Mouse (Mus musculus) MEL (cell line): ENCODE data around the gene Sult2a6. TPM values are rescaled to one million over a fixed set of nuclear protein-coding genes. Genes with fewer than 3 reads are reported as not detected.

ENCODE experiments used
- DNase-seq: peaks from one replicate; pipeline ENCODE4 v3.0.0; 2011; ENCODE audit warnings: low read depth, low spot score
- H3K27ac ChIP-seq: 2 replicates; pipeline ENCODE4 v1.5.1; 2012; ENCODE audit warnings: low read depth, mild to moderate bottlenecking, control low read depth, low read length, moderate library complexity; ENCODE audit not compliant: control insufficient read depth
- H3K27me3 ChIP-seq, 2 experiments: fragments of 150-350 bp in 1 of 2; sonication (generic) in 1 of 2; 2 replicates each; pipeline ENCODE4 v1.6.1; 2012; ENCODE audit warnings: low read length in 2 of 2, mild to moderate bottlenecking in 2 of 2, improper control_type of control experiment in 1 of 2, moderate library complexity in 1 of 2; ENCODE audit not compliant: insufficient read depth in 2 of 2, control insufficient read depth in 1 of 2
- H3K36me3 ChIP-seq, 2 experiments: 2 replicates each; pipeline ENCODE4 v1.6.1; 2012 to 2014; ENCODE audit warnings: low read length in 2 of 2, improper control_type of control experiment in 1 of 2, inconsistent platforms in 1 of 2, mild to moderate bottlenecking in 1 of 2; ENCODE audit not compliant: insufficient read depth in 2 of 2, control insufficient read depth in 1 of 2
- H3K4me1 ChIP-seq, 2 experiments: fragments of 150-350 bp in 1 of 2; sonication (generic) in 1 of 2; 2 replicates each; pipeline ENCODE4 v1.6.1; 2012; ENCODE audit warnings: low read length in 2 of 2, improper control_type of control experiment in 1 of 2, mild to moderate bottlenecking in 1 of 2; ENCODE audit not compliant: insufficient read depth in 2 of 2, control insufficient read depth in 1 of 2
- H3K4me3 ChIP-seq, 2 experiments: fragments of 150-350 bp in 1 of 2; sonication (generic) in 1 of 2; 2 replicates each; pipeline ENCODE4 v1.5.1; 2012; ENCODE audit warnings: low read depth in 2 of 2, low read length in 2 of 2, mild to moderate bottlenecking in 2 of 2, moderate library complexity in 2 of 2, control low read depth in 1 of 2, improper control_type of control experiment in 1 of 2; ENCODE audit not compliant: control insufficient read depth in 1 of 2, insufficient read depth in 1 of 2
- H3K79me2 ChIP-seq: 2 replicates; pipeline ENCODE4 v1.6.1; 2012; ENCODE audit warnings: mild to moderate bottlenecking, low read length, moderate library complexity; ENCODE audit not compliant: control insufficient read depth, poor library complexity, insufficient read depth
- H3K9ac ChIP-seq: 2 replicates; pipeline ENCODE4 v1.6.1; 2012; ENCODE audit warnings: low read depth, mild to moderate bottlenecking, control low read depth, low read length, moderate library complexity; ENCODE audit not compliant: control insufficient read depth, poor library complexity, severe bottlenecking
- H3K9me3 ChIP-seq: fragments of 150-350 bp; sonication (generic); replicated peaks from 2 replicates; pipeline ENCODE4 v1.6.1; 2012; ENCODE audit warnings: mild to moderate bottlenecking, low read length, improper control_type of control experiment, moderate library complexity; ENCODE audit not compliant: insufficient read depth
- BHLHE40 ChIP-seq: IDR thresholded peaks from 2 replicates; pipeline ENCODE4 v1.6.1; 2012; ENCODE audit warnings: low read depth, mild to moderate bottlenecking, inconsistent platforms, low read length, improper control_type of control experiment, borderline replicate concordance
- CHD2 ChIP-seq: IDR thresholded peaks from 2 replicates; pipeline ENCODE4 v1.6.1; 2011; ENCODE audit warnings: low read length, improper control_type of control experiment
- ELF1 ChIP-seq: IDR thresholded peaks from 2 replicates; pipeline ENCODE4 v1.6.1; 2014; ENCODE audit warnings: low read depth, mild to moderate bottlenecking, inconsistent platforms, low read length, improper control_type of control experiment, moderate library complexity
- EP300 ChIP-seq, 2 experiments: IDR thresholded peaks; 2 replicates each; pipeline ENCODE4 v1.6.1; 2011; ENCODE audit warnings: improper control_type of control experiment in 2 of 2, low read length in 2 of 2, low read depth in 1 of 2, mild to moderate bottlenecking in 1 of 2
- ETS1 ChIP-seq: IDR thresholded peaks from 2 replicates; pipeline ENCODE4 v1.6.1; 2012; ENCODE audit warnings: low read depth, mild to moderate bottlenecking, inconsistent platforms, low read length, improper control_type of control experiment, moderate library complexity
- KAT2A ChIP-seq: conservative IDR thresholded peaks from 2 replicates; pipeline ENCODE4 v1.6.1; 2012; ENCODE audit warnings: low read depth, low read length, improper control_type of control experiment, inconsistent platforms
- MAZ ChIP-seq: IDR thresholded peaks from 2 replicates; pipeline ENCODE4 v1.6.1; 2012; ENCODE audit warnings: low read depth, mild to moderate bottlenecking, inconsistent platforms, low read length, improper control_type of control experiment
- MEF2A ChIP-seq: IDR thresholded peaks from 2 replicates; pipeline ENCODE4 v1.6.1; 2014; ENCODE audit warnings: low read depth, mild to moderate bottlenecking, inconsistent platforms, low read length, improper control_type of control experiment; ENCODE audit not compliant: poor library complexity, insufficient replicate concordance, severe bottlenecking; ENCODE audit errors: extremely low read depth
- MYC ChIP-seq: IDR thresholded peaks from 2 replicates; pipeline ENCODE4 v1.6.1; 2011; ENCODE audit warnings: low read depth, mild to moderate bottlenecking, low read length, improper control_type of control experiment, moderate library complexity
- POLR2A ChIP-seq, 2 experiments: IDR thresholded peaks; 2 replicates each; pipeline ENCODE4 v1.6.1; 2011 to 2012; ENCODE audit warnings: low read length in 2 of 2, mild to moderate bottlenecking in 2 of 2, control low read depth in 1 of 2, improper control_type of control experiment in 1 of 2, low read depth in 1 of 2, moderate library complexity in 1 of 2; ENCODE audit not compliant: control insufficient read depth in 1 of 2, insufficient read depth in 1 of 2, poor library complexity in 1 of 2
- POLR2AphosphoS2 ChIP-seq: IDR thresholded peaks from 2 replicates; pipeline ENCODE4 v1.6.1; 2011; ENCODE audit warnings: low read length, improper control_type of control experiment
- POLR2AphosphoS5 ChIP-seq: IDR thresholded peaks from 2 replicates; pipeline ENCODE4 v1.6.1; 2012; ENCODE audit warnings: low read depth, borderline replicate concordance, mild to moderate bottlenecking, inconsistent platforms, low read length, moderate library complexity, mixed read lengths
- RAD21 ChIP-seq: IDR thresholded peaks from 2 replicates; pipeline ENCODE4 v1.6.1; 2011; ENCODE audit warnings: mild to moderate bottlenecking, low read depth, low read length, improper control_type of control experiment
- RCOR1 ChIP-seq: IDR thresholded peaks from 2 replicates; pipeline ENCODE4 v1.6.1; 2012; ENCODE audit warnings: low read depth, mild to moderate bottlenecking, inconsistent platforms, low read length, improper control_type of control experiment
- SIN3A ChIP-seq: IDR thresholded peaks from 2 replicates; pipeline ENCODE4 v1.6.1; 2012; ENCODE audit warnings: low read length, improper control_type of control experiment, inconsistent platforms
- SMC3 ChIP-seq: IDR thresholded peaks from 2 replicates; pipeline ENCODE4 v1.6.1; 2011; ENCODE audit warnings: low read depth, low read length, improper control_type of control experiment
- TAL1 ChIP-seq: IDR thresholded peaks from 2 replicates; pipeline ENCODE4 v1.6.1; 2012; ENCODE audit warnings: mild to moderate bottlenecking, inconsistent platforms, low read length, moderate library complexity, mixed read lengths
- TBP ChIP-seq: IDR thresholded peaks from 2 replicates; pipeline ENCODE4 v1.8.0; 2011; ENCODE audit warnings: low read depth, low read length, improper control_type of control experiment
- UBTF ChIP-seq: IDR thresholded peaks from 2 replicates; pipeline ENCODE4 v1.6.1; 2012; ENCODE audit warnings: low read depth, mild to moderate bottlenecking, inconsistent platforms, low read length, improper control_type of control experiment, moderate library complexity, borderline replicate concordance; ENCODE audit not compliant: insufficient read depth
- USF1 ChIP-seq: IDR thresholded peaks from 2 replicates; pipeline ENCODE4 v1.6.1; 2014; ENCODE audit warnings: low read depth, mild to moderate bottlenecking, inconsistent platforms, low read length, improper control_type of control experiment, moderate library complexity
- USF2 ChIP-seq, 2 experiments: IDR thresholded peaks; 2 replicates each; pipeline ENCODE4 v1.6.1; 2011 to 2012; ENCODE audit warnings: improper control_type of control experiment in 2 of 2, low read length in 2 of 2, borderline replicate concordance in 1 of 2, inconsistent platforms in 1 of 2, low read depth in 1 of 2, mild to moderate bottlenecking in 1 of 2; ENCODE audit not compliant: insufficient read depth in 1 of 2
- ZC3H11A ChIP-seq: IDR thresholded peaks from 2 replicates; pipeline ENCODE4 v1.6.1; 2012; ENCODE audit warnings: low read depth, mild to moderate bottlenecking, inconsistent platforms, low read length, improper control_type of control experiment
- ZKSCAN1 ChIP-seq: IDR thresholded peaks from 2 replicates; pipeline ENCODE4 v1.6.1; 2012; ENCODE audit warnings: low read depth, mild to moderate bottlenecking, inconsistent platforms, low read length, improper control_type of control experiment, moderate library complexity
- ZMIZ1 ChIP-seq: IDR thresholded peaks from 2 replicates; pipeline ENCODE4 v1.6.1; 2012; ENCODE audit warnings: low read depth, mild to moderate bottlenecking, inconsistent platforms, low read length, improper control_type of control experiment, moderate library complexity
- polyA plus RNA-seq, 2 experiments: library from polyadenylated mRNA; stranded (reverse) in 1 of 2; unstranded in 1 of 2; fragments of >175 nt in 1 of 2; fragments of >200 nt in 1 of 2; gene quantifications; 2 replicates each; pipeline versions ENCODE4 v1.2.1 to v1.2.4; 2012; ENCODE audit warnings: low replicate concordance in 2 of 2, low read depth in 1 of 2; ENCODE audit not compliant: insufficient read length in 2 of 2, insufficient read depth in 1 of 2, missing spikeins in 1 of 2
- total RNA-seq: library from RNA; depleted of rRNA; stranded (reverse); fragments of 300-350 nt; gene quantifications from 2 replicates; pipeline ENCODE4 v1.2.3, GENCODE M21; 2012; rRNA removed

Gene Sult2a6
- total RNA-seq (not detected in 2 replicates), polyA plus RNA-seq (not detected)

- H3K4me1 ChIP-seq, result no peaks in the 10 kb centered on the region
These were observed at the start of gene Sult2a6 for GRCm38 (mm10) chr7:14254770-14255169. Sult2a6 (minus strand) TSS chr7:14254870.

GRCm38 (mm10) chr7:14215231-14215630 lies 39.4 kb downstream of the Sult2a6 start:
- no peaks in the 10 kb centered on the region for H3K36me3 ChIP-seq
- H3K4me1 ChIP-seq, result no peaks in the 10 kb centered on the region
- no peaks in the 10 kb centered on the region for H3K27me3 ChIP-seq
- TF ChIP-seq POLR2AphosphoS2 (no peak), BHLHE40 (no peak), KAT2A (no peak), POLR2AphosphoS5 (no peak), ZMIZ1 (no peak), UBTF (no peak), TAL1 (no peak)
- no peaks in the 10 kb centered on the region for H3K9me3 ChIP-seq
- H3K27ac ChIP-seq, result no peak overlapping the region
- H3K9ac ChIP-seq, result no peak overlapping the region
- H3K4me3 ChIP-seq, result no peak overlapping the region
- no peaks in the 10 kb centered on the region for H3K79me2 ChIP-seq
- no peak for DNase-seq

More at GRCm38 (mm10) chr7:14254770-14255169, at the start of gene Sult2a6:
- H3K36me3 ChIP-seq, result no peaks in the 10 kb centered on the region
- H3K9me3 ChIP-seq, result no peaks in the 10 kb centered on the region
- no peaks in the 10 kb centered on the region for H3K27me3 ChIP-seq
- no peaks in the 10 kb centered on the region for H3K79me2 ChIP-seq
- H3K27ac ChIP-seq, result no peak within 1 kb of the TSS
- no peak within 1 kb of the TSS for H3K9ac ChIP-seq
- DNase-seq, result no peak
- TF ChIP-seq ELF1 (no peak), TBP (no peak), POLR2A (IDR thresholded peaks at IDR 0.05; ENCODE audit: control insufficient read depth in 1 of 2, insufficient read depth in 1 of 2, low read depth in 1 of 2, low read length in 2 of 2, poor library complexity in 1 of 2) (no peak), BHLHE40 (no peak), ZKSCAN1 (no peak), RCOR1 (no peak), RAD21 (no peak), SMC3 (no peak), MAZ (no peak), EP300 (IDR thresholded peaks at IDR 0.05; ENCODE audit: low read depth in 1 of 2, low read length in 2 of 2) (no peak), USF2 (IDR thresholded peaks at IDR 0.05; ENCODE audit: borderline replicate concordance in 1 of 2, insufficient read depth in 1 of 2, low read depth in 1 of 2, low read length in 2 of 2) (no peak), MYC (no peak), USF1 (no peak), CHD2 (no peak), POLR2AphosphoS2 (no peak), MEF2A (no peak), SIN3A (no peak), ZC3H11A (no peak), ETS1 (no peak)
- no peak within 1 kb of the TSS for H3K4me3 ChIP-seq
